Mouse (Mus musculus): ENCODE measurements around the gene Rragc.
A peak's percentile ranks its signal among the peaks of the same experiment; 100 is the strongest.
"Not testable (repeated sequence)": the region's sequence is repeated elsewhere in the genome, so short reads cannot be mapped to it uniquely, and the experiment has no call there.

Rragc gene

GRCm38 (mm10) chr4:123916748-123917547, at the start of gene Rragc:
Rragc (plus strand) TSS chr4:123917446.
- peak; percentile 100 for DNase-seq (ENCODE audit: low spot score)

DNA sequence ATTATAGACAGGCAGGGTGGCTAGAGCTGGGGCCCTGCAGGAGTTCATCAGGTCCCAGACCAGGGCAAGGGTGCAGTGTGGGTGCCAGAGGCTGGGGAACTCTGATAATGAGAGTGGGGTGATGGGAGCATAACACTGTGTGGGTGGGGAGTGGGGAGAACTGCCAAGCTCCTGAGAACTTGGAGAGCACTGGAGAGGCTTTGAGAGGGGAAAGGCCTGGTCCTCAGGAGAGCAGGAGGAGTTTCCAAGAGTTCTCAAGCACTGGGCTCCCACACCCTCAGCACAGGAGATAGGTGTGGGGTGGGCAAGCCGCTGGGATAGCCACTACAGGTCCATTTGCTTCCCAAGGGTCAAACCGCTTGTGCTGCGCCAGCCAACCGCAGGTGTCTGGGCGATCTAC, 23.5 kb upstream of the Rragc start:
- no peak for DNase-seq (ENCODE audit: low spot score)

- DNase-seq (ENCODE audit: low spot score): no peak
Observed at GRCm38 (mm10) chr4:123894295-123894694, 23.0 kb upstream of the Rragc start.

DNA sequence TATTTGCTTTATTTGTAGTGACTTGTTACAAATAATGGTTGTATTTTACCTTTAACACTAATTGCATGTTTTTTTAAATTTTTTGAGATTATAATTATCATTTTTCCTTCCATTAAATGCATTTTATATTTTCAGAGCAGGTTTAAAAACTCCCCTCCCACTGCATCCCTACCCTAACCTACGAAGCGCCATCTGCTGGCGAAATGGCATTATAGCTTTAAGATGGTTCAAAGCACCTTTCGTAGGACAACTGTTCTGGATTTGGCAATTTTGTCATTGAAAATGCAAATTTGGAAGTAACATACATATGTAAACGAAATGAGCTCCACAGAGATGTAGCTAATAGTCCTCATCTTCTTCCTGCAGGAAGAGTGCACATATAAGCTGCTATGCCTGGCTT, 18.6 kb upstream of the Rragc start:
- DNase-seq (ENCODE audit: low spot score): peak; percentile 54

- no peak for DNase-seq (ENCODE audit: low spot score)
Observed at GRCm38 (mm10) chr4:123903432-123903831, 13.8 kb upstream of the Rragc start.

DNA sequence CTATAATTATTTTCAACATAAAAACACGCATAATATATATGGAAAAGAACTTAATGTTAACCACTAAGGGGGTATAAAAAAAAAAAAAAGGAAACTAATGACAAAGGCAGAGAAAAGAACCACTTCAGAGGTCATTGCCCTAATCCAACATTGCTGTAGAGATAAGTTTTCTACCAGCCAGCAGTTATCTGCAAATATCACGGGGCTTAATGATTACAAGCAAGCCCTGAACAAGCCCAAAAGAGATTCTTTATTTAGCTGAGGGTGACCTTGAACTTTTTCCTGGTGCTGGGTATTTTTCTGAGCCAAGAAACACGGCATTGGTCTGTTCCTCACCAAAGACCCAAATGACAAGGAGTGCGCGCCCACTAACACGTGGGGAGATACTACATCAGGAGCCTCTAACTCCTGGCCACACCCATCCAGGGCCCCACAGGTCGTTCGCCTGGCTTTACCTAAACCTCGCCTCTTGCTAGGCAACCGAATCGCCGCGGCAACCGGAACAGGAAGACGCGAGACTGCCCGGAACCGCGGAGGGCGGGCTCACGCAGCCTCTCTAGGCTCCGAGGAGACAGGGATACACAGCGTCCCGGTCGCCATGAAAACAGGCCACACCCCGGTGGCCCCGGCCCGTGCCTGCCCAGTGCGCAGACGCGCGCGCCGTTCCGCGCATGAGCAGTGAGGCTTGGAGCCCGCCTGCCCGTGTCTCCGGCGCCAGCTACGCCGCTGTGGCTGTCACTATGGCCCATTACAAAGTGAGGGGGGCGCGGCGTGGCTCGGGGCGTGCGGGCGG, 12.7 kb upstream of the Rragc start, which contains the start of gene Mycbp:
Mycbp (plus strand) TSS at position 500 of the 793 bp plus-strand sequence.
- peak; percentile 100 for DNase-seq (ENCODE audit: low spot score)

- no peak for DNase-seq (ENCODE audit: low spot score)
Observed at GRCm38 (mm10) chr4:123905126-123905668, 12.0 kb upstream of the Rragc start.

- DNase-seq (ENCODE audit: low spot score): no peak
Observed at GRCm38 (mm10) chr4:123911503-123911902, 5.7 kb upstream of the Rragc start.

- no peak for DNase-seq (ENCODE audit: low spot score)
Observed at GRCm38 (mm10) chr4:123912431-123912830, 4.8 kb upstream of the Rragc start.

DNA sequence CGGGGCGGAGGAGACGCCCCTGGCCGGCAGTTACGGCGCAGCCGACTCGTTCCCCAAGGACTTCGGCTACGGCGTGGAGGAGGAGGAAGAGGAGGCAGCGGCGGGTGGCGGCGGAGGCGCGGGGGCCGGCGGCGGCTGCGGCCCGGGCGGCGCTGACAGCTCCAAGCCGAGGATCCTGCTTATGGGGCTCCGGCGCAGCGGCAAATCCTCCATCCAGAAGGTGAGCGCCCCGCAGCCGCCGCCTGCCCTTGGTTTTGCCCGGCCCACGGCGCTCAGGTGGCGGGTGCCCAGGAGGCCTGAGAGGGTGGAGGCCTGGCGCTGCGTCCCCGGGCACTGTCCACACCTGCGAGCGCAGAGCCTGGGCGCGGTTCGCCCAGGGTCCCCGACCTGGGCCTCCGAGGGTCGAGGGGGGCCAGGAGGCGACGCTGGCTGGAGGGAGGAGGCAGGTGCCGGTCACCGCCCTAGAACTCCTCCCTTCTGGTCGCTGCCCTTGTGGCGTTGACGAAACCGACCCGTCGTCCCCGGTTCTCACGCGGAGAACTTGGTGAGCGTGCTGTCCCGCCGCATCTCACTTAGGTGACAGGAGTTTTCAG, 398 bp downstream of the Rragc start, which contains the start of gene 4930535I16Rik:
4930535I16Rik (minus strand) TSS at position 475 of the 593 bp plus-strand sequence.
- DNase-seq (ENCODE audit: low spot score): no peak

DNA sequence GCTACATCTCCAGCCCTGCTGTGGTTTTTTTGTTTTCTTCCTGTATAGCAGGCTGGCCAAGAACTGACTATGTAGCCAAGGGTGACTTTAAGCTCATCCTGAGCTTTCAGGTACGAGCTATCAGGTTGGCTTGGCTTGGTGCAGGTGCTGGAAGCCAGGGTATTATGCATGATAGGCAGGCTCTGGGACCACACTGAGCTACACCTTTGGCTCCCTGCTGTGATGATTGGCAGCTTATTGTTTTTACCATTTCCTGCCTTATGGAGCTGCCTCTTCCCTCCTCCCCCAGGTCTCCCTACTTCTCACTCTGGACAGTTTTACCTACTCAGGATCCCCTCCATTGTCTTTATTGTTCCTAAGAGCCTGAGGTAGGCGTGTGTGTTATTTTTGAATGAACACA, 1.6 kb downstream of the Rragc start:
- no peak for DNase-seq (ENCODE audit: low spot score)

GRCm38 (mm10) chr4:123921055-123921565, 3.9 kb downstream of the Rragc start:
- DNase-seq (ENCODE audit: low spot score): no peak

DNA sequence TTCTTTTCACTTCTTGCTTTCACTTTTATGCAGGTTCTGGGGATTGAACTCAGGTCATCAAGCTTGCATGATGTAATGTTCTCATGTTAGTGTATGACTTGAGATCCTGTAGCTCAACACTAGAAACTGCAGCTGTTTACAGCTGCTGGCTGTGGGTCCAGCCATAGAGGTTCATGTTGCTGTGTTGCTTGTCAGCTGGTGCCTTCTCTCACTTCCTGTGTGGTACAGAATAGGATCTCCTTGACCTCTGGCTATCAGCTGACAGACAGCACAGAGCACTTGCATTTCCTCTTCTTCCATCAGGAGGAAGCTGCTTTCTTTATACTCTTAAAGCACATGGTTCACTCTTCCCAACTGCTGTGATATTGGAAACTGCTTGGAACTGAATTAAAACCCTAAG, 10.7 kb downstream of the Rragc start:
- DNase-seq (ENCODE audit: low spot score): no peak

DNA sequence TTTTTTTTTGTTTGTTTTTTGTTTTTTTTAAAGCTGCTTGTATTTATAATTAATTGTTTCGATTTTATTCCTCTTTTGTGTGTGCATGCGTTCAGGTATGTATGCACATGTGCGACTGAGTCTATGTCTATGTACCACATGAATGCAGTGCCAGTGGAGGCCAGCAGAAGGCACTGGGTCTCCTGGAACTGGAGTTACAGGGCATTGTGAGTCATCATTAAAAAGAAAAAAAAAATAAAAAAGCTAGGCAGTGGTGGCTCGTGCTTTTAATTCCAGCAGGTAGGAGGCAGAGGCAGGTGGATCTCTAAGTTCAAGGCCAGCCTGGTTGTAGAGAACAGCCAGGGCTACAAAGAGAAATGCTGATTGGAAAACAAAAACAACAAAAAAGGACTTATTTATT, 12.7 kb downstream of the Rragc start:
- no peak for DNase-seq (ENCODE audit: low spot score)

GRCm38 (mm10) chr4:123934306-123934705, 17.1 kb downstream of the Rragc start:
- DNase-seq (ENCODE audit: low spot score): no peak

- DNase-seq (ENCODE audit: low spot score): no peak
Observed at GRCm38 (mm10) chr4:123936059-123936458, 18.8 kb downstream of the Rragc start.

GRCm38 (mm10) chr4:123939838-123940237, 22.6 kb downstream of the Rragc start:
- peak; percentile 82 for DNase-seq (ENCODE audit: low spot score)

- DNase-seq (ENCODE audit: low spot score): not testable (repeated sequence)
Observed at GRCm38 (mm10) chr4:123940878-123941277, 23.6 kb downstream of the Rragc start.

- no peak for DNase-seq (ENCODE audit: low spot score)
Observed at GRCm38 (mm10) chr4:123946701-123947100, 29.5 kb downstream of the Rragc start.

DNA sequence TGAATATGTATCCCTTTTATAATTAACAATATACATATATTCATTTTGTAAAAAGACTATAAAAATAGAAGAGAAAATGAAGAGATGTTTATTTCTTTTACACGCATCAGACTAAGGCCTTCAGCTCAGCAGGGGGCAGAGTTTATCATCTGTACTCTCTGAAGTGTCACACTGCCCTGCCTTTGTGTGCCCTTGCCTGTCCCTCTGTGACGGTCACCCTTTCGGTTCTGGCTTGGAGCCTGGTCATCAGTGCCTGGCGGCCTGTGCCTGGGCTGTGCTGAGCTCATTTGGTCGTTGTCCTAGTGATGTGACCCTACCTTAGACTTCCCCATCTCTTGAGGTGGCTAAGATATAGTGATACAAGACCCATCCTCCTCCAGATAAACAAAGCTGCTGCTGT, 29.9 kb downstream of the Rragc start:
- DNase-seq (ENCODE audit: low spot score): no peak

DNA sequence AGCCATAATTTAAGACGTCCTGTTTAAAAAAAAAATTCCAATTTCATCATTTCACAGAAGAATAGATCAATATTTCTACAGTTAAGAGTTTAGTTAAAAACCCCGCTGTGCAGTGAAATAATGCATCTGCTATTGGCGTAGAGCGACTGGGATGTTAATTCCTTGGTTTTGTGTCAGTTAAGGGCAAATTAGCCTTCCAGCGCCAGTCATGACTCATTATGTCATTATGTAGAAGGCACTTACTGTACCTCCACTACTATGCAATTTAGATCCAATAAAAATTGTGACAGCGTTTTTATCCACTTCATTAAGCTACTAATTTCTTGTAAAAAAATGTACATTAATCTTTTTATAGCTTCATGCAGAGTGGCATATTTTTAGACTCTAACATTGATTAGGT, 31.7 kb downstream of the Rragc start:
- no peak for DNase-seq (ENCODE audit: low spot score)

DNA sequence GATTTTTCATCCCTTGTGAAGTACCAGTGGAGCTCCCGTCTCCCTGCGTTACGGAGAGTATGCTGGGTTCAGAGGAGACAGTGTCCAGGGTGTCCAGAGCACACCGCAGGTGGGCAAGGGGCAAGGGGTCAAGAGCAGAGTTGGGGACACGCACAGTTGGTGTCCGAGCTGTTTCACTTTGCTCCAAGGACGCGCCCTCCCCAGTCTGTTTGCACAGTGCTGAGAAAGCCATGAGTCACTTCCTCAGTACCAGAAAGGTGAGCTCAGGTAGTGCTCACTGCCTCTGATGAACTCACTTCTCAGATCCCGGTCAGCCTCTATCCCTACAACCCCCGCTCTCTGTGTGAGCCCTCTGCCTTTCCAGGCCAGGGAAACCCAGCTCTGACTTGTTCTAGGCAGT, 32.4 kb downstream of the Rragc start:
- DNase-seq (ENCODE audit: low spot score): peak; percentile 28
